Mouse (Mus musculus) C2C12 (cell line): Measurements from ENCODE around the gene Cr2.

ENCODE experiments used
- CEBPB ChIP-seq: IDR thresholded peaks from one replicate; pipeline ENCODE4 v1.6.1; 2011; ENCODE audit warnings: low read depth, mild to moderate bottlenecking, control low read depth, moderate library complexity
- CTCF ChIP-seq: IDR thresholded peaks from one replicate; pipeline ENCODE4 v1.5.1; 2011; ENCODE audit not compliant: control insufficient read depth, insufficient read depth, insufficient read length
- MAX ChIP-seq: IDR thresholded peaks from one replicate; pipeline ENCODE4 v1.6.1; 2011; ENCODE audit warnings: mild to moderate bottlenecking, control low read depth
- MYOD1 ChIP-seq: IDR thresholded peaks from one replicate; pipeline ENCODE4 v1.6.1; 2011; ENCODE audit warnings: low read depth; ENCODE audit not compliant: control insufficient read depth, insufficient read length
- MYOG ChIP-seq: IDR thresholded peaks from one replicate; pipeline ENCODE4 v1.6.1; 2011; ENCODE audit not compliant: control insufficient read depth, insufficient read length; ENCODE audit errors: extremely low read depth

DNA sequence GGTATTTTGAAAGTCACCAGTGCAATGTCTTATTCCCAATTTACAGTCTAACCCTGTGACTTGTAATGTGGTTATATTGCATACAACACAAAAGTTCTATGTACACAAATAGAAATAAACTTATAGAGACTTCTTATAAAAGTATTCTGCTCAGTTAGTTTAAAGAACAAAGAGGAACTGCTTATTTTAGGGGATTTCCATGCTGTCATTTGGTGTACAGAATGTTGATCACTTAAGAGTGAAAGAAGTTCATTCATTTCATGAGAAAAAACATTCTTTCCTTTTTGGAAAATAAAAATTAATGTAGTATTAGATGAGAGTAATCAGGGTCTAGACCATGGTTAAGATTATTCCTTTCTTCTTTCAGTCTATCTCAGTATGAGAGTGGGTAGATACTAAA is 8.2 kb upstream of the Cr2 start:
- no peak for TF ChIP-seq MAX
- TF ChIP-seq CTCF: no peak
- no peak for TF ChIP-seq CEBPB
- no peak for TF ChIP-seq MYOD1
- TF ChIP-seq MYOG: no peak
